Mouse (Mus musculus): Measurements from ENCODE around the gene Eif4a1.

Gene Eif4a1

GRCm38 (mm10) chr11:69680136-69680855, 8.1 kb upstream of the Eif4a1 start:
- DNase-seq (ENCODE audit: low read depth in 1 of 2, low spot score in 2 of 2): no peak

GRCm38 (mm10) chr11:69679144-69679543, 6.9 kb upstream of the Eif4a1 start:
- DNase-seq (ENCODE audit: low read depth in 1 of 2, low spot score in 2 of 2): no peak

- DNase-seq (ENCODE audit: low read depth in 1 of 2, low spot score in 2 of 2): no peak
These were observed 498 bp downstream of the Eif4a1 start for GRCm38 (mm10) chr11:69671726-69672124.

GRCm38 (mm10) chr11:69670786-69671725, 1.2 kb downstream of the Eif4a1 start:
- DNase-seq (ENCODE audit: low read depth in 1 of 2, low spot score in 2 of 2): peak; percentile 89 to 94

- DNase-seq (ENCODE audit: low read depth in 1 of 2, low spot score in 2 of 2): no peak
These were observed 5.6 kb downstream of the Eif4a1 start for GRCm38 (mm10) chr11:69666665-69667005.

- DNase-seq (ENCODE audit: low read depth in 1 of 2, low spot score in 2 of 2): peak; percentile 91 to 95
These were observed 6.1 kb downstream of the Eif4a1 start, which contains the start of gene Cd68 for GRCm38 (mm10) chr11:69665961-69666664. Gene Cd68, minus strand, starts transcription at chr11:69666153.

- DNase-seq (ENCODE audit: low read depth in 1 of 2, low spot score in 2 of 2): no peak
These were observed 6.7 kb downstream of the Eif4a1 start for GRCm38 (mm10) chr11:69665457-69665960.

GRCm38 (mm10) chr11:69664841-69665240, 7.4 kb downstream of the Eif4a1 start:
- DNase-seq (ENCODE audit: low read depth in 1 of 2, low spot score in 2 of 2): no peak

GRCm38 (mm10) chr11:69663795-69664194, 8.4 kb downstream of the Eif4a1 start:
- DNase-seq (ENCODE audit: low read depth in 1 of 2, low spot score in 2 of 2): no peak

- DNase-seq (ENCODE audit: low read depth in 1 of 2, low spot score in 2 of 2): no peak
These were observed 9.1 kb downstream of the Eif4a1 start for GRCm38 (mm10) chr11:69662967-69663671.

- DNase-seq (ENCODE audit: low read depth in 1 of 2, low spot score in 2 of 2): peak; percentile 94 to 95
These were observed 9.8 kb downstream of the Eif4a1 start, which contains the start of gene Mpdu1 for GRCm38 (mm10) chr11:69662213-69662966. Gene Mpdu1, minus strand, starts transcription at chr11:69662642.

- no peak for DNase-seq (ENCODE audit: low read depth in 1 of 2, low spot score in 2 of 2)
These were observed 10.9 kb downstream of the Eif4a1 start for GRCm38 (mm10) chr11:69661221-69661881.

- DNase-seq (ENCODE audit: low read depth in 1 of 2, low spot score in 2 of 2): no peak
These were observed 14.8 kb downstream of the Eif4a1 start for GRCm38 (mm10) chr11:69657462-69657881.

GRCm38 (mm10) chr11:69656617-69657461, 15.4 kb downstream of the Eif4a1 start:
- no peak for DNase-seq (ENCODE audit: low read depth in 1 of 2, low spot score in 2 of 2)

GRCm38 (mm10) chr11:69656065-69656455, 16.2 kb downstream of the Eif4a1 start:
- DNase-seq (ENCODE audit: low read depth in 1 of 2, low spot score in 2 of 2): no peak

- no peak for DNase-seq (ENCODE audit: low read depth in 1 of 2, low spot score in 2 of 2)
These were observed 16.8 kb downstream of the Eif4a1 start, which contains the start of gene Sox15 for GRCm38 (mm10) chr11:69655264-69656064. Gene Sox15, plus strand, starts transcription at chr11:69655314.

- no peak for DNase-seq (ENCODE audit: low read depth in 1 of 2, low spot score in 2 of 2)
These were observed 17.5 kb downstream of the Eif4a1 start for GRCm38 (mm10) chr11:69654760-69655159.

Measured in monocyte, adult 2 months (primary cell).